Mouse (Mus musculus) adrenal gland, postnatal 25 days (tissue): ENCODE results near the gene Gm49378. TPM values are rescaled to one million over a fixed set of nuclear protein-coding genes. Genes with fewer than 3 reads are reported as not detected.

Experiments
- DNase-seq: peaks from one replicate; pipeline ENCODE4 v3.0.0; 2021; ENCODE audit warnings: mixed read lengths
- total RNA-seq: library from RNA; stranded (reverse); gene quantifications from 2 replicates; pipeline ENCODE4 v1.2.3, GENCODE M21; 2021

The Gm49378 gene
- total RNA-seq, 1 experiment from 2014 or later, result 2.4 TPM

DNA sequence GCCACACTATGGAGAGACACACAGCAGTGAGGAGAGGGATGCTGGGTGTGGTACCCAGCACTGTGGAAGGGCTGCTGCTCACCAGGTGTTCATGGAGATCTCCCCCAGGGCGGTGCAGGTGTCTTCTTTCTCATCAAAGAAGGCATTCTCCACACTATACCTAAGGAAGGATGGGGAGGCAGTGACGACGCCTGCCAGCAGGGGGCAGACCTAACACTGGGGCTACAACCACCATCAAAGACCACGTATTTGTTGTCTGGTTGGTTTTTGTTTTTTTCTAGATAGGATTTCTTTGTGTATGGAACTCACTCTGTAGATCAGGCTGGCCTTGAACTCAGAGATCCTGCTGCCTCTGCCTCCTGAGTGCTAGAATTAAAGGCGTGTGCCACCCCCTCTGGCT lies 8.4 kb downstream of the Gm49378 start:
- DNase-seq, result peak; percentile 65

DNA sequence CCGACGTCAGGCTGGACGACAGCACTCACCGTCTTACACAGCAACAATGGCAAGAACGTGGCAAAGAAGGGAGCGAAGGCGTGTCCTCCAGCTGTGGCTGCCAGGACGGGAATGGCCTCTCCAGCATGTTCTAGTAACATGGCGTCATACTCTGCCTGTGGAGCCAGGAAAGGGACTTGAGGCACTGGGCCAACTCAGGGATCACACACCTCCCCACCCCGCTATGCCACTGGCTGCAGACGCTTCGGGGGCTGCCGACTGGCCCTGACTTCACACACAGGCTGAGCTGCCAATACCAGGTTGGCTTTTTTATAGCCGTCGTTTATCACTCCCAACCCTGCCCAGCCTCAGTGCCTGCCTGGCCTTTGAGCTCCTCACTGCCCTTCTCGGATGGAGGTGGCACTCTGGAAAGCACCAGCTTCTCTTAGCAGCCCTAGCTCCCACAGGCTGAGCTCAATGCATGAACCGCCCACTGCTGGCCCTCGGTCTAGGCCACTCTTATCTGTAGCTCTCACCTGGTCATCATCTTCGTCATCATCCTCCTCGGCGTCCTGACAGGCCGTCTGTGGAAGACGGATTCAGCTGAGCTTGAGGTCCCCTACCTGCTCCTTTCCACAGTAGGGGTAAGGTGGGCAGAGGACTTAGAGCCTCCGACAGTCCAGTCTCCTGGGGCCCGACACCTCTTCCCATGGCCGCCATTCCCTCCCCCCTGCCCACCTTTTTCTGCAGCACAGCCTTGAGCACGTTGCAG lies 9.4 kb downstream of the Gm49378 start:
- DNase-seq, result no peak

- no peak for DNase-seq
Measured at GRCm38 (mm10) chr14:55618486-55619195, 19.1 kb downstream of the Gm49378 start.

DNA sequence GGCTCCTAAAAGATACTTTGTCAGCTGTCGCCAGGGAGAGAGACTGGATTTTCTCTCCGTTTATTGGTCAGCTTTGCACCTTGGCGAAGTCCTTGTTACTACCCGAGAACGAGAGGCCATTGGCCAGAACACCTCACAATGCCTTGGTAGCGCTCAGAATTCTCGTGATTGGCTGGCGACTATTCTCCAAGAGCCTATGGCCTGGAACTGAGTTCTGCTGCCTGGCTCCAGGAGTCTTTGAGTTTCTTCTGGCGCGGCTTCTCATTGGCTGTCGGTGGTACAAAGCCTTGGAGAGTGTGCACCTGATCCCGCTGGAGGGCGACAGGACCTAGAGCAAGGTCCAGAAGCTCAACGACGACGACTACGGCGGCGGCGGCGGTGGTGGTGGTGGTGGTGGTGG lies 19.9 kb downstream of the Gm49378 start, which contains the start of gene Rec8:
Gene Rec8 (plus strand): TSS at position 216 of the 400 bp plus-strand sequence.
- peak; percentile 39 for DNase-seq

- DNase-seq, result no peak
Measured at GRCm38 (mm10) chr14:55616844-55617243, 20.9 kb downstream of the Gm49378 start.

GRCm38 (mm10) chr14:55615876-55616275 lies 21.8 kb downstream of the Gm49378 start:
- DNase-seq, result no peak

DNA sequence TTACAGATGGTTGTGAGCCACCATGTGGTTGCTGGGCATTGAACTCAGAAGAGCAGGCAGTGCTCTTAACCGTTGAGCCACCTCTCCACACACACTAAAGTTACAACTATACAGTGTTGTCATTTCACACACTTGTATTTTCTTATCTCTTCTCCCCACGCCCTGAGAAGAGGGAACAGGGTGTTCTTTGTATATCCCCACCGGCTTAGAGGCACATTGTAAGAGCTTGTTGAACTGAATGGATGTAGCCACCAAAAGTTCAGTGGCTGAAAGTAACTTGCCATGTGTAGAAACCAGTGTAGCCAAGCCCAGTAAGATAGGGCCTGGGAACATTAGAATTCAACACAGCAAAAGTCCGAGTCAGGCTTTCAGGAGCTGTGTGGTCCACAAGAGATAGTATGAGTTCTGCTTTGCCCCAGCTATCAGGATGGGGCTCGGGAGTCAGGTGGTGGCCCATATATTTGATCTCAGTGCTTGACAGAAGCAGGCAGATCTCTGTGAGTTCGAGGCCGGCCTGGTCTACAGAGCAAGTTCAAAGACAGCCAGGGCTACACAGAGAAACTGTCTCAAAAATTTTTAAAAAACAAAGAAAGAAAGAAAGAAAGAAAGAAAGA lies 23.0 kb downstream of the Gm49378 start:
- no peak for DNase-seq

- no peak for DNase-seq
Measured at GRCm38 (mm10) chr14:55613346-55613745, 24.3 kb downstream of the Gm49378 start.

GRCm38 (mm10) chr14:55608339-55608738 lies 29.4 kb downstream of the Gm49378 start:
- no peak for DNase-seq

DNA sequence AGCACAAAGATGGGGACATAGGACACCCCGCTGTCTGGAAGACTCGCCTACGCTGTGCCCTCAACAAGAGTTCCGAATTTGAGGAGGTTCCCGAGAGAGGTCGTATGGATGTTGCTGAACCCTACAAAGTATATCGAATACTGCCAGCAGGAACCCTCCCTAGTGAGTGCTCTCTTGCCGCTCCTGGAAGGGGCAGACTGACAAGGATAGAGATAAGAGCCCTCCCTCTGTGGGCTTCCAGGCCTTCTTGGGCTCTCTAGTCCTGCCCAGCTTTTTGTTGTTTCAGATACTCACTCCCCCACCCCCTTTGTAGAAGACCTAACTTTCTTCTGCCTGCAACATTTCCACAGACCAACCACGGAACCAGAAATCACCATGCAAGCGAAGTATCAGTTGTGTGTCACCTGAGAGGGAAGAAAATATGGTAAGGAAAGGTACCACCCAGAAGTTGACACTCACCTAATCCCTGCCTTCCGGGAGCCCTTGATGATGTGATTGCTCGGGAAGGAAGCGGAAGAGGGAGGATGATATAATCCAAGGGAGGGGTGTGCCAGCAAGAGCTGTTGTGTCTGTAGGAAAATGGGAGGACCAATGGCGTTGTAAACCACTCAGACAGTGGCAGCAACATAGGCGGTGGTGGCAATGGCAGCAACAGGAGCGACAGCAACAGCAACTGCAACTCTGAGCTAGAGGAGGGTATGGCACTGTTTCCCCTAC lies 31.8 kb downstream of the Gm49378 start:
- no peak for DNase-seq

GRCm38 (mm10) chr14:55604823-55605222 lies 32.9 kb downstream of the Gm49378 start:
- no peak for DNase-seq

DNA sequence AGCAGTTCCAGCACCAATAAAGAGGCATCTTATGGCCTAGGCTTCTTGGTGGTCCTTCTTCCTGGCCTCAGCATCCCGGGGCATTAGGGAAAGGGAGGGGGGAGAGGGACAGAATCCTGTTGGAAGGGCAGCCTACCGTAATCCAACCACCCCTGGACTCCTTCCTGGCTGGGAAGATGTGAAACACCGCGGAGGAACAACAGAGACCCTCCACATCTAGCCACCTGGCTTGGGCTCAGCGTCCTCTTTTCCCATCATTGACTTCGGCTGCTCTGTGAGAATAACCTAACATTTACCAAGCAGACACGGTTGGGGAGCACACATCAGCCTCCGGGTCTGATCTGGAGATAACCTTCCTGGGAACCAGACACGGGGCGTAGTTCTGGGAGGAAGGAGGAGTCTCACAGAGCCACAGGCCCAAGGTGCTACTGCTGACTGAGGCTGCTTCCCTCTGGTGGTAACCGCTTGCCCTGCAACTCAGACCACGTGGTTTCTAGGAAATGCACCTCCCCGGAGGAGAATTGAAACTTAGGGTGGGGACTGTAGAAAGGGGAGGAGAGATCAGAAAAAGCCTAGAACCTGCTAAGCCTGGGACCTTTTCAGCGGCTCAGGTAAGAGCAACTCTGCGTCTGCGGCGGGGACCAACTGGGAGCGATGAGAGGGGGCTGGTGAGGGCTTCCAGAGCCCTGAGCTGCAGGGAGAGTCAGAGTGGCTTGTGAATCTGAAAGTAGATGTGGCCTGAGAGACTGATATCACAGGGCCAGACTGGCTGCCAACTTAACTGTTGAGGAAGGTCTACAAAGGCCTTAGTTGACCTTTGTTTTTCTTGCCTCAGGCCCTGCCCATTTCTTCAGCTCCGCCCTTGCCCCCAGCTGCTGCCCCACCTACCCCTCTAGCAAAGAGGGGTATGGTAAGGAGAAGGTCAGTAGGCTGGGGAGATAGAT lies 33.8 kb downstream of the Gm49378 start:
- DNase-seq, result peak; percentile 86

DNA sequence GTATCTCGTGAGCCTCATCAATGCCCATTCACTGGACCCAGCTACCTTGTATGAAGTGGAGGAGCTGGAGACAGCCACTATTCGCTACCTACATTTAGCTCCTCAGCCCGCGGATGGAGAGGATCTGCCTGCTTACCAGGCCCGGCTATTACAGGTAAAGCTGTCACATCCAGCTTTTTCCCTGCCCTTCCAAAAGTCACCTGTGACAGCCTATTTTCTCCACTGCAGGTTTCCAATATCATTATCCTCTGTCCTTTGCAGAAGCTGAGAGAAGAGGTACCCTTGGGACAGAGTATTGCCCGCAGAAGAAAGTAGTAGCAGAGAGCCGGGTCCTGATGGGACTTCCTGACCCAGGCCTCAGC lies 34.4 kb downstream of the Gm49378 start, which contains the start of gene Irf9:
Gene Irf9 (plus strand): TSS at position 301 of the 362 bp plus-strand sequence.
- no peak for DNase-seq

- DNase-seq, result no peak
Measured at GRCm38 (mm10) chr14:55598521-55599390, 38.9 kb downstream of the Gm49378 start.

- DNase-seq, result no peak
Measured at GRCm38 (mm10) chr14:55596036-55596690, 41.5 kb downstream of the Gm49378 start.

- no peak for DNase-seq
Measured at GRCm38 (mm10) chr14:55592226-55592625, 45.5 kb downstream of the Gm49378 start.

- peak; percentile 92 for DNase-seq
Measured at GRCm38 (mm10) chr14:55591331-55591891, 46.3 kb downstream of the Gm49378 start, which contains the start of gene Rnf31. Rnf31 (plus strand) TSS chr14:55591708.

- DNase-seq, result peak; percentile 90
Measured at GRCm38 (mm10) chr14:55590748-55591330, 46.9 kb downstream of the Gm49378 start, which contains the start of gene Psme2. Psme2 (minus strand) TSS chr14:55591113.
